Mouse (Mus musculus): ENCODE measurements at regions not wholly inside any gene's neighbourhood (a gene's known extent, or its start where the extent isn't known, plus 50 kb on each side); places are given as distances from the start of the nearest gene placed in this dataset.

- no peak for ATAC-seq
- 87% methylated on average over 13 of the region's 13 CpGs for WGBS
- H3K9me3 ChIP-seq (ENCODE audit: control insufficient read depth), result no peaks in the 10 kb centered on the region
- no peak overlapping the region for H3K27ac ChIP-seq (ENCODE audit: low read depth, low read length)
- H3K9ac ChIP-seq (ENCODE audit: low read depth, low read length), result no peak overlapping the region
- H3K4me1 ChIP-seq (replicated peaks; ENCODE audit: control insufficient read depth, insufficient read depth, low read length), result no peaks in the 10 kb centered on the region
- peaks cover 37% of the 10 kb centered on the region for H3K27me3 ChIP-seq (replicated peaks; ENCODE audit: control insufficient read depth, insufficient read depth, low read length)
- no peak for TF ChIP-seq CTCF (IDR thresholded peaks at IDR 0.05; ENCODE audit: low read depth)
- H3K4me2 ChIP-seq (replicated peaks; ENCODE audit: low read depth), result no peak overlapping the region
- H3K36me3 ChIP-seq (ENCODE audit: control insufficient read depth, insufficient read depth), result no peaks in the 10 kb centered on the region
- H3K4me3 ChIP-seq (ENCODE audit: low read depth, low read length), result no peak overlapping the region
These were observed 109.6 kb upstream of the Lef1 start for GRCm38 (mm10) chr3:131000701-131001100.

- Histone ChIP-seq H3K4me1 (replicated peaks; ENCODE audit: control insufficient read depth, insufficient read depth, low read length) (no peaks in the 10 kb centered on the region), H3K9ac (ENCODE audit: low read depth, low read length) (no peak overlapping the region), H3K36me3 (ENCODE audit: control insufficient read depth, insufficient read depth) (no peaks in the 10 kb centered on the region), H3K4me2 (replicated peaks; ENCODE audit: low read depth) (no peak overlapping the region), H3K4me3 (ENCODE audit: low read depth, low read length) (no peak overlapping the region), H3K27me3 (replicated peaks; ENCODE audit: control insufficient read depth, insufficient read depth, low read length) (peaks cover 37% of the 10 kb centered on the region), H3K27ac (ENCODE audit: low read depth, low read length) (no peak overlapping the region), H3K9me3 (ENCODE audit: control insufficient read depth) (no peaks in the 10 kb centered on the region)
- ATAC-seq, result no peak
- no peak for TF ChIP-seq CTCF (IDR thresholded peaks at IDR 0.05; ENCODE audit: low read depth)
- WGBS, result 30% methylated on average over 3 of the region's 3 CpGs
These were observed 110.0 kb upstream of the Lef1 start for GRCm38 (mm10) chr3:131000252-131000651.

- 32% methylated on average over 6 of the region's 6 CpGs for WGBS
- Histone ChIP-seq H3K4me3 (ENCODE audit: low read depth, low read length) (no peak overlapping the region), H3K4me1 (replicated peaks; ENCODE audit: control insufficient read depth, insufficient read depth, low read length) (no peaks in the 10 kb centered on the region), H3K4me2 (replicated peaks; ENCODE audit: low read depth) (peak overlapping the region; percentile 30), H3K36me3 (ENCODE audit: control insufficient read depth, insufficient read depth) (no peaks in the 10 kb centered on the region), H3K9me3 (ENCODE audit: control insufficient read depth) (no peaks in the 10 kb centered on the region), H3K9ac (ENCODE audit: low read depth, low read length) (no peak overlapping the region), H3K27me3 (replicated peaks; ENCODE audit: control insufficient read depth, insufficient read depth, low read length) (peaks cover 37% of the 10 kb centered on the region), H3K27ac (ENCODE audit: low read depth, low read length) (no peak overlapping the region)
- peak; percentile 51; the same call in 1 of the 2 replicates for ATAC-seq
- no peak for TF ChIP-seq CTCF (IDR thresholded peaks at IDR 0.05; ENCODE audit: low read depth)
These were observed 110.5 kb upstream of the Lef1 start for GRCm38 (mm10) chr3:130999818-131000217.

GRCm38 (mm10) chr3:130998433-130998832, 111.8 kb upstream of the Lef1 start:
- ATAC-seq, result no peak
- Histone ChIP-seq H3K27ac (ENCODE audit: low read depth, low read length) (no peak overlapping the region), H3K27me3 (replicated peaks; ENCODE audit: control insufficient read depth, insufficient read depth, low read length) (peaks cover 41% of the 10 kb centered on the region), H3K4me3 (ENCODE audit: low read depth, low read length) (no peak overlapping the region), H3K36me3 (ENCODE audit: control insufficient read depth, insufficient read depth) (no peaks in the 10 kb centered on the region), H3K4me2 (replicated peaks; ENCODE audit: low read depth) (no peak overlapping the region), H3K4me1 (replicated peaks; ENCODE audit: control insufficient read depth, insufficient read depth, low read length) (no peaks in the 10 kb centered on the region), H3K9me3 (ENCODE audit: control insufficient read depth) (no peaks in the 10 kb centered on the region), H3K9ac (ENCODE audit: low read depth, low read length) (no peak overlapping the region)
- no peak for TF ChIP-seq CTCF (IDR thresholded peaks at IDR 0.05; ENCODE audit: low read depth)
- 60% methylated on average over 10 of the region's 10 CpGs for WGBS

DNA sequence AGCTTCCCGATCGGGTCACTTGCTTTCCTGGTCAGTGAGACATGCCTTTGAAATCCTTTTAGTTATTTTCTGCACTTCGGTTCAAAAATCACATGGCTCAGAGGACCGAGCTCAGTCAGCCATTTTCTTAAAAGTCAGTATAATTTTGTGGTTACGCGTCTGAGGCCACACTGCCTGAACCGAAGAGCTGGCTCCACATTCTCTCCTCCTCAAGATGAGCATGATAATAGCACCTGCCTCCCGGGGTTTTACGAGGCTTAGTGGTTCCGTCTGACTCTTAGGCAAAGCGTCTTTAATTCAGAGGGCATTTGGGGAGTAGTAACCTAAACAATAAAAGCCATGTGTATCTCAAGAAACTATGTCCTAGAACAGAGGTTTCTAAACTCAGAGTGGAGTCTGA, 113.5 kb upstream of the Lef1 start:
- Histone ChIP-seq H3K27ac (ENCODE audit: low read depth, low read length) (no peak overlapping the region), H3K4me3 (ENCODE audit: low read depth, low read length) (no peak overlapping the region), H3K36me3 (ENCODE audit: control insufficient read depth, insufficient read depth) (no peaks in the 10 kb centered on the region), H3K9me3 (ENCODE audit: control insufficient read depth) (no peaks in the 10 kb centered on the region), H3K4me1 (replicated peaks; ENCODE audit: control insufficient read depth, insufficient read depth, low read length) (no peaks in the 10 kb centered on the region), H3K4me2 (replicated peaks; ENCODE audit: low read depth) (no peak overlapping the region), H3K9ac (ENCODE audit: low read depth, low read length) (no peak overlapping the region), H3K27me3 (replicated peaks; ENCODE audit: control insufficient read depth, insufficient read depth, low read length) (peaks cover 40% of the 10 kb centered on the region)
- no peak for ATAC-seq
- 59% methylated on average over 11 of the region's 11 CpGs for WGBS
- no peak for TF ChIP-seq CTCF (IDR thresholded peaks at IDR 0.05; ENCODE audit: low read depth)

DNA sequence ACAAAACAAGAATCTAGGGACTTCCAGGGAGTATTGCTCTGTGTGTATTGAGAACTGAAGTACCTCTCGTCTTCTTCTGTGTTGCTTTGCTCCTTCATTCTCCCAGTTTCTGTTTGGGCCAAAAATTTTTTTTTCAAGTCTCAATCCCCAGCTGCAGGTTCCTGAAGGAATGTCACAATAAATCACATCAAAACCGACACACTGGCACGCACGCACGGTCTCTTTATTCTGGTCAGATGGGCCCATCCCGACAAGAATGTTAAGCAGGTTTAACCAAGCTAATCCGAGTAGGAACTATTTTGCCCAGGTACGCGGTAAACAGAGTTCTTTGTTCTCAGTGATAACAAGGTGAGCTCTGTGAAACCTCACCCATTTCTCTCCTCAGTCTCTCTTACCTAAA, 118.3 kb upstream of the Lef1 start:
- no peak for ATAC-seq
- no peaks in the 10 kb centered on the region for H3K36me3 ChIP-seq (ENCODE audit: control insufficient read depth, insufficient read depth)
- WGBS, result 61% methylated on average over 9 of the region's 9 CpGs
- H3K4me2 ChIP-seq (replicated peaks; ENCODE audit: low read depth), result no peak overlapping the region
- TF ChIP-seq CTCF (IDR thresholded peaks at IDR 0.05; ENCODE audit: low read depth), result no peak
- no peak overlapping the region for H3K4me3 ChIP-seq (ENCODE audit: low read depth, low read length)
- H3K9ac ChIP-seq (ENCODE audit: low read depth, low read length), result no peak overlapping the region
- H3K4me1 ChIP-seq (replicated peaks; ENCODE audit: control insufficient read depth, insufficient read depth, low read length), result no peaks in the 10 kb centered on the region
- H3K27me3 ChIP-seq (replicated peaks; ENCODE audit: control insufficient read depth, insufficient read depth, low read length), result peaks cover 13% of the 10 kb centered on the region
- no peak overlapping the region for H3K27ac ChIP-seq (ENCODE audit: low read depth, low read length)
- no peaks in the 10 kb centered on the region; the same call in 1 of the 2 replicates for H3K9me3 ChIP-seq (ENCODE audit: control insufficient read depth)

- no peak for TF ChIP-seq CTCF (IDR thresholded peaks at IDR 0.05; ENCODE audit: low read depth)
- no peaks in the 10 kb centered on the region for H3K36me3 ChIP-seq (ENCODE audit: control insufficient read depth, insufficient read depth)
- ATAC-seq, result no peak
- no peak overlapping the region for H3K27ac ChIP-seq (ENCODE audit: low read depth, low read length)
- no peak overlapping the region for H3K4me3 ChIP-seq (ENCODE audit: low read depth, low read length)
- no peaks in the 10 kb centered on the region; the same call in 1 of the 2 replicates for H3K9me3 ChIP-seq (ENCODE audit: control insufficient read depth)
- 68% methylated on average over 2 of the region's 2 CpGs for WGBS
- no peaks in the 10 kb centered on the region for H3K4me1 ChIP-seq (replicated peaks; ENCODE audit: control insufficient read depth, insufficient read depth, low read length)
- H3K27me3 ChIP-seq (replicated peaks; ENCODE audit: control insufficient read depth, insufficient read depth, low read length), result no peaks in the 10 kb centered on the region
- no peak overlapping the region for H3K4me2 ChIP-seq (replicated peaks; ENCODE audit: low read depth)
- H3K9ac ChIP-seq (ENCODE audit: low read depth, low read length), result no peak overlapping the region
These were observed 123.6 kb upstream of the Lef1 start for GRCm38 (mm10) chr3:130986708-130987107.

Data from intestine, postnatal 0 days (tissue).